Mouse (Mus musculus) heart, embryonic 15.5 days (tissue): ENCODE measurements around the gene Gart. TPM values are rescaled to one million over a fixed set of nuclear protein-coding genes. Genes with fewer than 3 reads are reported as not detected.
A peak's percentile ranks its signal among the peaks of the same experiment; 100 is the strongest.
"Not testable (repeated sequence)": the region's sequence is repeated elsewhere in the genome, so short reads cannot be mapped to it uniquely, and the experiment has no call there.

Source experiments
- ATAC-seq: fragments of 200-750 bp; cut with Nextera tagmentation; replicated peaks from 2 replicates; pipeline ENCODE4 v1.8.0; 2017; ENCODE audit warnings: low read depth, moderate TSS enrichment; ENCODE audit not compliant: insufficient number of reproducible peaks, insufficient read depth, low FRiP score
- H3K27ac ChIP-seq: fragments of 300-500 bp; sonication (generic); 2 replicates; pipeline ENCODE4 v1.5.1; 2015; ENCODE audit warnings: mild to moderate bottlenecking, inconsistent platforms
- H3K27me3 ChIP-seq: fragments of 300-500 bp; sonication (generic); 2 replicates; pipeline ENCODE4 v1.6.1; 2015; ENCODE audit warnings: inconsistent platforms
- H3K36me3 ChIP-seq: fragments of 300-500 bp; sonication (generic); 2 replicates; pipeline ENCODE4 v1.6.1; 2015; ENCODE audit warnings: mild to moderate bottlenecking, inconsistent platforms
- H3K4me1 ChIP-seq: fragments of 300-500 bp; sonication (generic); replicated peaks from 2 replicates; pipeline ENCODE4 v1.6.1; 2015; ENCODE audit warnings: inconsistent platforms
- H3K4me2 ChIP-seq: fragments of 300-500 bp; sonication (generic); 2 replicates; pipeline ENCODE4 v1.6.1; 2015; ENCODE audit warnings: inconsistent platforms, mild to moderate bottlenecking, moderate library complexity
- H3K4me3 ChIP-seq: fragments of 300-500 bp; sonication (generic); 2 replicates; pipeline ENCODE4 v1.5.1; 2015; ENCODE audit warnings: mild to moderate bottlenecking, inconsistent platforms
- H3K9ac ChIP-seq: fragments of 300-500 bp; sonication (generic); 2 replicates; pipeline ENCODE4 v1.6.1; 2015; ENCODE audit warnings: mild to moderate bottlenecking, inconsistent platforms
- H3K9me3 ChIP-seq: fragments of 300-500 bp; sonication (generic); replicated peaks from 2 replicates; pipeline ENCODE4 v1.6.1; 2016; ENCODE audit warnings: inconsistent platforms
- WGBS: fragments of 180-500 bp; shearing (Covaris S2); methylation state at CpG from one replicate; pipeline ENCODE4 v1.1.7; 2015; ENCODE audit warnings: mixed read lengths; 5-methylcytosine and 5-hydroxymethylcytosine counted together
- polyA plus RNA-seq: library from polyadenylated mRNA; unstranded; fragments of >200 nt; fragmentation: Nextera tagmentation; extraction: Ambion mirVana; gene quantifications from 2 replicates; pipeline ENCODE4 v1.2.1, GENCODE M21; 2015

Gene Gart
- polyA plus RNA-seq, 1 experiment from 2014 or later, result 61.2 TPM

- H3K4me1 ChIP-seq, result peaks cover 14% of the 10 kb centered on the region
- peak within 1 kb of the TSS; percentile 77 for H3K9ac ChIP-seq
- H3K27ac ChIP-seq, result peak within 1 kb of the TSS; percentile 99
- under 1% methylated on average over 69 of the region's 70 CpGs for WGBS
- H3K27me3 ChIP-seq, result no peaks in the 10 kb centered on the region
- peak within 1 kb of the TSS; percentile 98 for H3K4me2 ChIP-seq
- H3K9me3 ChIP-seq, result no peaks in the 10 kb centered on the region
- H3K36me3 ChIP-seq, result peaks cover 14% of the 10 kb centered on the region
- H3K4me3 ChIP-seq, result peak within 1 kb of the TSS; percentile 70
- ATAC-seq, result peak; percentile 96
Observed at GRCm38 (mm10) chr16:91647461-91648219, 888 bp upstream of the Gart start, which contains the start of gene Son. Gene Son, plus strand, starts transcription at chr16:91647506.

- Histone ChIP-seq H3K9me3 (no peaks in the 10 kb centered on the region), H3K27ac (peak overlapping the region; percentile 99), H3K4me2 (peak overlapping the region; percentile 98), H3K27me3 (no peaks in the 10 kb centered on the region), H3K9ac (peak overlapping the region; percentile 77), H3K4me1 (peaks cover 6% of the 10 kb centered on the region), H3K36me3 (peaks cover 18% of the 10 kb centered on the region), H3K4me3 (peak overlapping the region; percentile 70)
- ATAC-seq, result no peak
- under 1% methylated on average over 11 of the region's 11 CpGs for WGBS
Observed at GRCm38 (mm10) chr16:91645995-91646602, 653 bp downstream of the Gart start.

GRCm38 (mm10) chr16:91645420-91645819 lies 1.3 kb downstream of the Gart start:
- H3K27me3 ChIP-seq, H3K4me1 ChIP-seq, H3K9me3 ChIP-seq, ATAC-seq, H3K4me2 ChIP-seq, H3K4me3 ChIP-seq, H3K27ac ChIP-seq, H3K9ac ChIP-seq: not testable (repeated sequence)
- H3K36me3 ChIP-seq, result peaks cover 22% of the 10 kb centered on the region
- WGBS, result 83% methylated on average over 1 of the region's 2 CpGs

- Histone ChIP-seq H3K4me3 (no peak overlapping the region), H3K36me3 (peaks cover 27% of the 10 kb centered on the region), H3K9ac (no peak overlapping the region), H3K4me1 (peaks cover 4% of the 10 kb centered on the region), H3K27me3 (no peaks in the 10 kb centered on the region), H3K4me2 (no peak overlapping the region), H3K27ac (no peak overlapping the region), H3K9me3 (no peaks in the 10 kb centered on the region)
- WGBS, result 73% methylated on average over 2 of the region's 2 CpGs
- no peak for ATAC-seq
Observed at GRCm38 (mm10) chr16:91644901-91645300, 1.9 kb downstream of the Gart start.

GRCm38 (mm10) chr16:91640171-91640570 lies 6.6 kb downstream of the Gart start:
- no peak overlapping the region for H3K27ac ChIP-seq
- no peaks in the 10 kb centered on the region for H3K27me3 ChIP-seq
- H3K4me2 ChIP-seq, result no peak overlapping the region
- peaks cover 73% of the 10 kb centered on the region for H3K36me3 ChIP-seq
- ATAC-seq, result no peak
- H3K9ac ChIP-seq, result no peak overlapping the region
- no peaks in the 10 kb centered on the region; the same call in 1 of the 2 replicates for H3K4me1 ChIP-seq
- no peaks in the 10 kb centered on the region for H3K9me3 ChIP-seq
- no peak overlapping the region for H3K4me3 ChIP-seq
- WGBS, result 96% methylated on average over 8 of the region's 8 CpGs

- H3K9me3 ChIP-seq, result no peaks in the 10 kb centered on the region
Observed at GRCm38 (mm10) chr16:91639636-91640035, 7.1 kb downstream of the Gart start.

GRCm38 (mm10) chr16:91639161-91639560 lies 7.6 kb downstream of the Gart start:
- Histone ChIP-seq H3K27me3 (no peaks in the 10 kb centered on the region), H3K9ac (no peak overlapping the region), H3K4me3 (no peak overlapping the region), H3K36me3 (peaks cover 80% of the 10 kb centered on the region), H3K9me3 (no peaks in the 10 kb centered on the region), H3K27ac (no peak overlapping the region), H3K4me2 (no peak overlapping the region), H3K4me1 (no peaks in the 10 kb centered on the region)
- 88% methylated on average over 5 of the region's 5 CpGs for WGBS
- no peak for ATAC-seq

More at GRCm38 (mm10) chr16:91639636-91640035, 7.1 kb downstream of the Gart start:
- Histone ChIP-seq H3K4me3 (no peak overlapping the region), H3K4me1 (no peaks in the 10 kb centered on the region; the same call in 1 of the 2 replicates), H3K36me3 (peaks cover 77% of the 10 kb centered on the region), H3K27ac (no peak overlapping the region), H3K4me2 (no peak overlapping the region), H3K27me3 (no peaks in the 10 kb centered on the region), H3K9ac (no peak overlapping the region)
- 89% methylated on average over 2 of the region's 2 CpGs for WGBS
- ATAC-seq, result no peak

- Histone ChIP-seq H3K4me3 (no peak overlapping the region), H3K4me2 (no peak overlapping the region), H3K27ac (no peak overlapping the region), H3K4me1 (no peaks in the 10 kb centered on the region), H3K9ac (no peak overlapping the region), H3K27me3 (no peaks in the 10 kb centered on the region), H3K36me3 (peaks cover 83% of the 10 kb centered on the region), H3K9me3 (no peaks in the 10 kb centered on the region)
- ATAC-seq, result no peak
- 85% methylated on average over 12 of the region's 12 CpGs for WGBS
Observed at GRCm38 (mm10) chr16:91633641-91634040, 13.1 kb downstream of the Gart start.

GRCm38 (mm10) chr16:91632940-91633339 lies 13.8 kb downstream of the Gart start:
- Histone ChIP-seq H3K27me3 (no peaks in the 10 kb centered on the region), H3K4me1 (no peaks in the 10 kb centered on the region), H3K36me3 (peaks cover 83% of the 10 kb centered on the region), H3K4me3 (no peak overlapping the region), H3K27ac (no peak overlapping the region), H3K9ac (no peak overlapping the region), H3K4me2 (no peak overlapping the region), H3K9me3 (no peaks in the 10 kb centered on the region)
- WGBS, result 94% methylated on average over 7 of the region's 7 CpGs
- no peak for ATAC-seq

- H3K27ac ChIP-seq, result no peak overlapping the region
- no peak overlapping the region for H3K9ac ChIP-seq
- H3K36me3 ChIP-seq, result peaks cover 80% of the 10 kb centered on the region
- H3K9me3 ChIP-seq, result no peaks in the 10 kb centered on the region
- H3K4me1 ChIP-seq, result no peaks in the 10 kb centered on the region
- no peaks in the 10 kb centered on the region for H3K27me3 ChIP-seq
- no peak for ATAC-seq
- no peak overlapping the region for H3K4me3 ChIP-seq
- WGBS, result 68% methylated on average over 5 of the region's 5 CpGs
- H3K4me2 ChIP-seq, result no peak overlapping the region
Observed at GRCm38 (mm10) chr16:91632439-91632838, 14.3 kb downstream of the Gart start.

- H3K27me3 ChIP-seq, result no peaks in the 10 kb centered on the region
- H3K27ac ChIP-seq, result no peak overlapping the region
- no peak overlapping the region for H3K9ac ChIP-seq
- H3K36me3 ChIP-seq, result peaks cover 73% of the 10 kb centered on the region
- 74% methylated on average over 1 of the region's 1 CpGs for WGBS
- ATAC-seq, result no peak
- H3K4me1 ChIP-seq, result no peaks in the 10 kb centered on the region
- H3K9me3 ChIP-seq, result no peaks in the 10 kb centered on the region
- H3K4me2 ChIP-seq, result no peak overlapping the region
- H3K4me3 ChIP-seq, result no peak overlapping the region
Observed at GRCm38 (mm10) chr16:91630584-91630983, 16.2 kb downstream of the Gart start.
